Mouse (Mus musculus): ENCODE data around the gene Hip1. TPM values are rescaled to one million over a fixed set of nuclear protein-coding genes. Genes with fewer than 3 reads are reported as not detected.

The Hip1 gene
- polyA plus RNA-seq, 1 experiment from 2014 or later, result 7.3 TPM

DNA sequence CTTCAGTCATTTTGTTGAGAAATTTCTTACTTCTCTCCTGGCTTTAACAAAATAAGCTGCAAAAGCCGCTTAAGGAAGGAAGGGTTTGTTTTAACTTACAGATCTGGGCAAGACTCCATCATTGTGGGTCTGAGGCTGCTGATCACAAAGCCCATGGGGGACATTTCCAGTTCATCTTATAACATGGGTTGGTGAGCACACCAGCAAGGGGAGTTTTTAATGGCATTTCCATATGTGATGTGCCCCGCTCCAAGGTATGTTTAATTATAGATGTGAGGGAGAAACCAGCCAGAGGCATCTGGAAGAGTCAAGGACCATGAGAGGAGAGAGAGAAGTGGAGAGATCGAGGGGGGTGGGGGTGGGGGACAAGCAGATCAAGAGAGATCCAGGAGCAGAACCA is 12.8 kb upstream of the Hip1 start:
- Histone ChIP-seq H3K27ac (replicated peaks) (no peak overlapping the region), H3K9ac (ENCODE audit: low read length) (no peak overlapping the region), H3K4me1 (replicated peaks; ENCODE audit: control insufficient read depth, insufficient read depth) (no peaks in the 10 kb centered on the region), H3K4me2 (replicated peaks; ENCODE audit: low read depth) (no peak overlapping the region), H3K4me3 (ENCODE audit: low read depth, low read length) (no peak overlapping the region), H3K9me3 (ENCODE audit: control insufficient read depth, low read length) (no peaks in the 10 kb centered on the region), H3K36me3 (ENCODE audit: control insufficient read depth, insufficient read depth, low read length) (no peaks in the 10 kb centered on the region), H3K27me3 (ENCODE audit: control insufficient read depth, insufficient read depth, low read length) (no peaks in the 10 kb centered on the region)
- 57% methylated on average over 3 of the region's 3 CpGs for WGBS
- TF ChIP-seq CTCF (IDR thresholded peaks at IDR 0.05; ENCODE audit: low read depth) (no peak), EP300 (optimal IDR thresholded peaks at IDR 0.05) (no peak)
- DNase-seq (ENCODE audit: low spot score), result no peak
- ATAC-seq (ENCODE audit: low FRiP score, low TSS enrichment), result no peak

DNA sequence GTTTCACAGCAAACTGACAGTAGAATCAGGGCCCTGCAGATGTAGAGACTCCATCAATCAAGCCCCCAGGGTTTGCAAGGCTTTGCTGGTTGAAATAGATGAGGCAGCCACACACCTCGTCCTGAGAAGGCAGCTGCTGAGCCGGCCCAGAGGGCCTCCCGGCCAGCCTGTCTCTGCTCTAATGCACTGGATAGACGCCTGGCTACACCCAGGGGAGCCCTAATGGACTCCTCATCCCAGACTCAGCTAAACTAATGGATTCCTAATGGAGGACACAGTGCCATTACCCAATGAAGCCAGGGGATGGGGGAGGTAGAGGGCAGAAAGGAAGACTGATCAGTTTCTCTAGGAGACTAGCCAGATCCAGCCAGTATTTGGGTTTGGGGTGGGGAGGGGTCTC is 12.1 kb upstream of the Hip1 start:
- Histone ChIP-seq H3K27me3 (ENCODE audit: control insufficient read depth, insufficient read depth, low read length) (no peaks in the 10 kb centered on the region), H3K4me3 (ENCODE audit: low read depth, low read length) (no peak overlapping the region), H3K4me1 (replicated peaks; ENCODE audit: control insufficient read depth, insufficient read depth) (no peaks in the 10 kb centered on the region), H3K9me3 (ENCODE audit: control insufficient read depth, low read length) (no peaks in the 10 kb centered on the region), H3K36me3 (ENCODE audit: control insufficient read depth, insufficient read depth, low read length) (no peaks in the 10 kb centered on the region), H3K9ac (ENCODE audit: low read length) (no peak overlapping the region), H3K27ac (replicated peaks) (no peak overlapping the region), H3K4me2 (replicated peaks; ENCODE audit: low read depth) (no peak overlapping the region)
- TF ChIP-seq CTCF (IDR thresholded peaks at IDR 0.05; ENCODE audit: low read depth) (no peak), EP300 (optimal IDR thresholded peaks at IDR 0.05) (no peak)
- WGBS, result 34% methylated on average over 4 of the region's 4 CpGs
- DNase-seq (ENCODE audit: low spot score), result no peak
- no peak; the same call in 1 of the 2 replicates for ATAC-seq (ENCODE audit: low FRiP score, low TSS enrichment)

- DNase-seq (ENCODE audit: low spot score) (no peak), ATAC-seq (ENCODE audit: low FRiP score, low TSS enrichment) (no peak)
- H3K4me3 ChIP-seq (ENCODE audit: low read depth, low read length), result no peak overlapping the region
- H3K4me1 ChIP-seq (replicated peaks; ENCODE audit: control insufficient read depth, insufficient read depth), result no peaks in the 10 kb centered on the region
- TF ChIP-seq EP300 (optimal IDR thresholded peaks at IDR 0.05) (no peak), CTCF (IDR thresholded peaks at IDR 0.05; ENCODE audit: low read depth) (no peak)
- H3K9ac ChIP-seq (ENCODE audit: low read length), result no peak overlapping the region
- no peaks in the 10 kb centered on the region for H3K27me3 ChIP-seq (ENCODE audit: control insufficient read depth, insufficient read depth, low read length)
- no peak overlapping the region for H3K27ac ChIP-seq (replicated peaks)
- WGBS, result 81% methylated on average over 3 of the region's 4 CpGs
- no peaks in the 10 kb centered on the region for H3K36me3 ChIP-seq (ENCODE audit: control insufficient read depth, insufficient read depth, low read length)
- no peak overlapping the region for H3K4me2 ChIP-seq (replicated peaks; ENCODE audit: low read depth)
- H3K9me3 ChIP-seq (ENCODE audit: control insufficient read depth, low read length), result no peaks in the 10 kb centered on the region
Measured at GRCm38 (mm10) chr5:135556259-135556658, 11.3 kb upstream of the Hip1 start.

DNA sequence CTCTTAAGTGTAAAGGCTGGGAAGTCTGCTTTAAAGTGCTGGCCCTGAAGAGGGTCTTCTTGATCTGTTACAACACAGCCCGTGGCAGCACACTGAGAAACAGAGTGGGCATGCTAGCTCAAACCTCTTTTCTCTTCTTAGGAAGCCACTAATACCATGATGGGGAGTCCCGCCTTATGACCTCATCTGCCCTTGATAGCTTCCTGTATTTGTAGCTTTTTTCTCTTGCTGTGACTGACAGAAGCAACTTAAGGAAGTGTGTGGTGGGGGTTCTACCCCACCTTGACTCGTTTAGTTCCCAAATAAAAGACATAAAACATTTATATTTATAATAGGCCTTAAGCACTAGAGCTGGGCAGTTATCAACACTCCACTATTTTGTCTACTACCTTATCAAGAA is 6.7 kb upstream of the Hip1 start:
- Histone ChIP-seq H3K36me3 (ENCODE audit: control insufficient read depth, insufficient read depth, low read length) (no peaks in the 10 kb centered on the region), H3K4me2 (replicated peaks; ENCODE audit: low read depth) (no peak overlapping the region), H3K9me3 (ENCODE audit: control insufficient read depth, low read length) (no peaks in the 10 kb centered on the region), H3K27ac (replicated peaks) (no peak overlapping the region), H3K9ac (ENCODE audit: low read length) (no peak overlapping the region), H3K27me3 (ENCODE audit: control insufficient read depth, insufficient read depth, low read length) (no peaks in the 10 kb centered on the region), H3K4me3 (ENCODE audit: low read depth, low read length) (no peak overlapping the region), H3K4me1 (replicated peaks; ENCODE audit: control insufficient read depth, insufficient read depth) (no peaks in the 10 kb centered on the region)
- DNase-seq (ENCODE audit: low spot score) (no peak), ATAC-seq (ENCODE audit: low FRiP score, low TSS enrichment) (no peak)
- TF ChIP-seq CTCF (IDR thresholded peaks at IDR 0.05; ENCODE audit: low read depth) (no peak), EP300 (optimal IDR thresholded peaks at IDR 0.05) (no peak)
- WGBS, result 58% methylated on average over 3 of the region's 3 CpGs

- Histone ChIP-seq H3K27me3 (ENCODE audit: control insufficient read depth, insufficient read depth, low read length) (no peaks in the 10 kb centered on the region), H3K9ac (ENCODE audit: low read length) (no peak overlapping the region), H3K9me3 (ENCODE audit: control insufficient read depth, low read length) (no peaks in the 10 kb centered on the region), H3K4me1 (replicated peaks; ENCODE audit: control insufficient read depth, insufficient read depth) (no peaks in the 10 kb centered on the region; the same call in 1 of the 2 replicates), H3K4me3 (ENCODE audit: low read depth, low read length) (no peak overlapping the region), H3K27ac (replicated peaks) (no peak overlapping the region), H3K4me2 (replicated peaks; ENCODE audit: low read depth) (no peak overlapping the region), H3K36me3 (ENCODE audit: control insufficient read depth, insufficient read depth, low read length) (no peaks in the 10 kb centered on the region)
- ATAC-seq (ENCODE audit: low FRiP score, low TSS enrichment) (no peak), DNase-seq (ENCODE audit: low spot score) (no peak)
- TF ChIP-seq EP300 (optimal IDR thresholded peaks at IDR 0.05) (no peak), CTCF (IDR thresholded peaks at IDR 0.05; ENCODE audit: low read depth) (peak; percentile 68)
- WGBS, result 25% methylated on average over 3 of the region's 3 CpGs
Measured at GRCm38 (mm10) chr5:135550910-135551309, 6.0 kb upstream of the Hip1 start.

- no peak overlapping the region for H3K4me3 ChIP-seq (ENCODE audit: low read depth, low read length)
- WGBS, result 56% methylated on average over 2 of the region's 2 CpGs
Measured at GRCm38 (mm10) chr5:135547990-135548389, 3.1 kb upstream of the Hip1 start.

More at GRCm38 (mm10) chr5:135547990-135548389, 3.1 kb upstream of the Hip1 start:
- no peak overlapping the region for H3K4me2 ChIP-seq (replicated peaks; ENCODE audit: low read depth)
- H3K36me3 ChIP-seq (ENCODE audit: control insufficient read depth, insufficient read depth, low read length), result no peaks in the 10 kb centered on the region
- H3K27me3 ChIP-seq (ENCODE audit: control insufficient read depth, insufficient read depth, low read length), result no peaks in the 10 kb centered on the region
- ATAC-seq (ENCODE audit: low FRiP score, low TSS enrichment) (no peak), DNase-seq (ENCODE audit: low spot score) (no peak)
- TF ChIP-seq EP300 (optimal IDR thresholded peaks at IDR 0.05) (no peak), CTCF (IDR thresholded peaks at IDR 0.05; ENCODE audit: low read depth) (no peak)
- H3K9ac ChIP-seq (ENCODE audit: low read length), result no peak overlapping the region
- no peaks in the 10 kb centered on the region; the same call in 1 of the 2 replicates for H3K4me1 ChIP-seq (replicated peaks; ENCODE audit: control insufficient read depth, insufficient read depth)
- H3K27ac ChIP-seq (replicated peaks), result no peak overlapping the region
- H3K9me3 ChIP-seq (ENCODE audit: control insufficient read depth, low read length), result no peaks in the 10 kb centered on the region

Measured in stomach, postnatal 0 days (tissue).